Mouse (Mus musculus): Measurements from ENCODE around the gene Ncf1.

Ncf1 gene

GRCm38 (mm10) chr5:134244890-134245289 is 15.5 kb upstream of the Ncf1 start:
- no peak for DNase-seq (ENCODE audit: extremely low spot score, low read depth, low spot score)

DNA sequence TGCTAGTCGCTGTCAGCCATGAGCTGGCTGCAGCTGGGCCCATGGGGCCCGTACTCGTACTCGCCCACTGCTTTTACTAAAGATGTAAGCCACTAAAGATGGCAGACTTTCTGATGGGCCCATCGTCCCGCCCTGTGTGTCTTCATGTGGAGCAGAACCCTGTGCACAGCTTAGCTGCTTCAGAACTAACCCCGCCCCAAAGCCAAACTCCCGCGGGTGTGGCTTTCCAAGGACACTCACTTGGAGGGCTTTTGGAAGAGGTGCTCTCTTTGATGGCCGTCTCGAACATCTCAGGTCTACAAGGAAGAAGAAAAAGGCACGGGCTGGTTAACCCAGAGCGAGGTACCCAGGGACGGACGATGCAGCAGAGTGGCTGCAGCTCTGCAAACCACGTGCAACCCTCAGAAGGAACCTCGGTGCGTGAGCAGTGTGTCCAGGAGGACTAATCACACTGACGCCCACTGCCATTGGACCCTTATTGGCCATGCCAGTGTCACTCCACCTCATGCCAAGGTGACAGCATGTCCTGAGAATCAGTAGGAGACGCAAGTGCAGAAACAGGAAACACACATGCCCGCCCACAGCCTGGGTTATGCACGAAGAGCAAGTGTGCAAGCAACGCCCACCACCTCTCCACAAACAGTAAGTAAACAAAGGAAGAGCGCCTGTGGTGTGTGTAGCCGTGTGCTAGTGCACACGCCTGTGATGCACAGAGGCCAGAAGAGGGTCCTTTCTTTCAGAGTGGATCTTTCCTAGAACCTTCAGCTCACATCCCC is 14.4 kb upstream of the Ncf1 start:
- DNase-seq (ENCODE audit: extremely low spot score, low read depth, low spot score) = no peak

DNA sequence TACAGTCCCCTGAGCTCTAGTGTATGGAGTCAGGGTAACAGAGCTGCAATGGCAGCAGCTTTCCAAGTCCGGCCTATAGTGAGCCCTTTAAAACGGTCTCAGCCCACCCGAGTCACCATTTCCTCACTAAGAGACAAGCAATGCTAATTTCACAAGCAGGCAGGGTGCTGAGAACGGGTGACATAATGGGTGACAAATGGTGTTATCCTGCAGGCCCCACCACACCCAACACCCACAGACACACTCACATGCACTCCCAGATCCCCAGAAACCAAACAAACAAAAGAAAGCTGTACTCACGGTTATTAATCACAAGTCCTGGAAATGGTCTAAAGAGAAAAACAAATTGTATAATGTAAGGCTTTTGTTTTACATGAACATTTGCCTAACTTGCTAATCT is 12.4 kb upstream of the Ncf1 start:
- no peak for DNase-seq (ENCODE audit: extremely low spot score, low read depth, low spot score)

DNA sequence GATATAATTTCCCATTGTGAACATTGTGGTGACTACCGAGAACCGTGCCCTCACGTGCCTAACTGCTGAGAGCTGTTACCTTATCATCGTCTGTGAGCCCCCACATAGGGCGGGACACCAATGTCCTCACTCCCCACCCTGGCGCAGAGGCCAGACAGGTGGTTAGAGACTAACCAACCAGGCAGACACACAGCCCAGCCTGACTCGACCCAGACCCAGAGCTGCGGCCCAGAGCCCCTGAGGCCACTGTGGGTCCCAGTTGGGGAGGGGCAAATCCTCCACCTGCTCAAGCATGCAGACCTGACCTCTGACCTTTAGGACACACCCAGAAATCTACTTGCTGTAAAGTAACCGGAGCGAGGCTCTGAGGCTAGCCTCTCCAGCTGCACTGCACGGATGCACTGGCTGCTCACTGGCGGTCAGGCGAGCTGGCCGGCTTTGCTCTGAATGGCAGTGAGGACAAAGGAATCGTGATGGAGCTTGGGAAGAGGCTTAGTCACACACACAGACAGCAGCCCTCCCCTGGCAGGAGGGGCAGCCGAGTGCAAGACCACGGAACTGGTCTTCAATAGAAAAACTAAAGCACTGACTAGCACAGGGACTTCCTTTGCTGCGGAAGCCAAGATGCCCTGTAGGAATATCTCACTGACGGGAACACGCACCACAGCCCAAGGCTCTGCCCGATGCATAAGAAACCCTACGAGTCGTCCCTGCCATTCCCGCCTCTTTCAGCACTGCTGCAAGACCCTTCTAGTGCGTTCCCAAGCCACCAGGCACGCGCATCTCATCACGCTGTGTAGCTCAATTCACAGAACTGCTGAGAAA is 8.7 kb upstream of the Ncf1 start:
- DNase-seq (ENCODE audit: extremely low spot score, low read depth, low spot score) = no peak

- DNase-seq (ENCODE audit: extremely low spot score, low read depth, low spot score) = no peak
Observed at GRCm38 (mm10) chr5:134237508-134237907, 8.1 kb upstream of the Ncf1 start.

GRCm38 (mm10) chr5:134236796-134237195 is 7.4 kb upstream of the Ncf1 start:
- no peak for DNase-seq (ENCODE audit: extremely low spot score, low read depth, low spot score)

GRCm38 (mm10) chr5:134236241-134236640 is 6.8 kb upstream of the Ncf1 start:
- DNase-seq (ENCODE audit: extremely low spot score, low read depth, low spot score) = no peak

DNA sequence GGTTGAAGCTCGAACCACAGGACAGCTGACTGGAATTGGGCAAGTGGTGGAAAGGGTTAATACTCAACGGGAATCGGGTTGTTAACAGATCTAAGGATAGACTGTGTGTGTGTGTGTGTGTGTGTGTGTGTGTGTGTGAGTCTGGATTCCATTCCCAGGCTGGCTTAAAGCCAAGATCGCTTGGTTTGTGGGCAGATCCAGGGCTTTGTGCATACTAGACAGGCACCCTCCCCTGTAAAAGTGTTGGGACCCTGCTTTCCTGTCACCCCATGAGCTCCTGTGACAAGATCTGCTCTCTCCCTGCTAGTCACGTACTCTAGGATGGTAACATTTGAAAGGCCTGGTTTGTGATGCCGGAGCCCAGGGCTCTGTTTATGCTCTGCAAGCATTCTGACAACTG is 5.7 kb upstream of the Ncf1 start:
- DNase-seq (ENCODE audit: extremely low spot score, low read depth, low spot score) = no peak

GRCm38 (mm10) chr5:134234205-134234604 is 4.8 kb upstream of the Ncf1 start:
- no peak for DNase-seq (ENCODE audit: extremely low spot score, low read depth, low spot score)

DNA sequence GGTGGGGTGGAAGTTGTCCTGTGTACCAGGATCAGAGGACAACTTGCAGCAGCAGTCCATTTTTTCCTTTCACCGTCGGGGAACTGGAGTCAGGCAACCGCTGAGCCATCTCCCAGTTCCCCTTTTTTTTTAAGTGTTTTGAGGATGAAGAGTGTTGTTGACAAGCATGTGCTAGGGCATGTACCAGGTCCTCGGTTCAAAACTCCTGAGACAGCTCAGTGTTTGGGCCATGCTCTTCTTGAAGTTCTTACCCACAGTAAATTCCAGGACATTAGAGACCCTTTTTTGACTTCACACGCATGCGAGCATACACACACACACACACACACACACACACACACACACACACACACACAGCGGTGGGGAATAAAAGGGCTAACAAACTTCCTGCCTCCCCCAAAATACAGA is 3.8 kb upstream of the Ncf1 start:
- no peak for DNase-seq (ENCODE audit: extremely low spot score, low read depth, low spot score)

GRCm38 (mm10) chr5:134232568-134232967 is 3.1 kb upstream of the Ncf1 start:
- no peak for DNase-seq (ENCODE audit: extremely low spot score, low read depth, low spot score)

GRCm38 (mm10) chr5:134232111-134232510 is 2.7 kb upstream of the Ncf1 start:
- DNase-seq (ENCODE audit: extremely low spot score, low read depth, low spot score) = no peak

DNA sequence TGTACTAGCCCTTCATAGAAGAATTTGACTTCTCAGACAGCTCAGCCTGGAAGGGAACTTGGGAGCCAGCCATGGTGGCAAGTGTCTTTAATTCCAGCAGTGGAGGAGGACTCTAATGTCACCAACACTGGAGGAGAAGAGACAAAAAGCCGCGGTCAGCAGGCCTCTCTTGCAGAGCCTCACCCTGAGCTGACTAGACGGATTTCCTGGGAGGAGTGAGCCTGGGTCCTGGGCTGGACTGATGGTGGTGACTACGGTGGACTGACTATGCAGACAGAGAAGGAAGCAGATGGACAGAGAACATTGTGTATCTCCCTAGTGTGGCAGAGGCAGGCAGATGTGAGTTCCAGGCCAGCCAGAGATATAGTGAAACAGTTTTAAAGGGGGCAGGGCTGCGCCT is 2.0 kb upstream of the Ncf1 start:
- DNase-seq (ENCODE audit: extremely low spot score, low read depth, low spot score) = no peak

DNA sequence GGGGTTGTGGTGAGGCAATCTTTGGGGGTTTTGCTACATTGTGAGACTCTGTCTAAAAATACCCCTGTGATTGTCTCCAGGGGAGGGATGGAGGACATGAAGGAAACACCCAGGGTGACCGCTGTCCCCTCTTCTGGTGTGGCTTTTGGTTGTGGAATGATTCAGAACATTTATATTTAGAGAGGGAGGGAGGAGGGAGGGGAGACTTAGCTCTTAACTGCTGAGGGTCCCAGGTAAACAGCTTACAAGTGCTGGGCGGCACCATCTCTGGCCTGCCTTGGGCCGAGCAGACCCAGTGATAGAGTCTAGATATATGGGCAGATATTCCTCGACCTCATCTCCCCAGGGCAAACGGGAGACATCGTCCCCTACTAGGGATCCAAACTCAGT is 1.2 kb downstream of the Ncf1 start:
- DNase-seq (ENCODE audit: extremely low spot score, low read depth, low spot score) = no peak

DNA sequence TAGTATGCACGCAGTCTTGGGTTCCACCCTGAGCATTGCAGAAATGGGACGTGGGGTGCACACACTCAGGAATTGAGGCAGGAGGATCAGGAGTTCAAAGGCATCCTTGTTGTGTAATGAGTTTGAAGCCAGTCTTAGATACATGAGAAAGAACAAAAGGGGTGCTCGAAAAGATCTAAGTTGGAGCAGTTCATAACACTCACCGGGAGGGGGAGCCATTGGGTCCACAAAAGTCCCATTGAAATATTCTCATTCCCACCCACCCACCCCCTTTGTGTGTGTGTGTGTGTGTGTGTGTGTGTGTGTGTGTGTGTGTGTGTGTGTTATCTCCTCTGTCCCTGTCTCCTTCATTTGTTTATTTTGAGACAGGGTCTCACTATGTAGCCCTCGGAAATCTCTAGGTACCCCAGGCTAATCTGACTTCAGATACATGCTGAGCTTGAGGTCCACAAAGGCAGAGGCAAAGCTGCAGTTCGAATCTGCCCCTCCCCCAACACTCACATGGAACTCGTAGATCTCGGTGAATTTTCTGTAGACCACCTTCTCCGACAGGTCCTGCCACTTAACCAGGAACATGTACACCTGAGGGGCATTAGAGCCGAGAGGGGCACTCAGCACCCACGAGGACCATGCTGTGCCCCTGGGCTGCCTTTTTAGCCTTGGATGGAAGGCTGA is 1.7 kb downstream of the Ncf1 start:
- no peak for DNase-seq (ENCODE audit: extremely low spot score, low read depth, low spot score)

GRCm38 (mm10) chr5:134226946-134227345 is 2.5 kb downstream of the Ncf1 start:
- DNase-seq (ENCODE audit: extremely low spot score, low read depth, low spot score) = no peak

- no peak for DNase-seq (ENCODE audit: extremely low spot score, low read depth, low spot score)
Observed at GRCm38 (mm10) chr5:134225110-134225901, 4.1 kb downstream of the Ncf1 start.

- no peak for DNase-seq (ENCODE audit: extremely low spot score, low read depth, low spot score)
Observed at GRCm38 (mm10) chr5:134221708-134222150, 7.7 kb downstream of the Ncf1 start.

DNA sequence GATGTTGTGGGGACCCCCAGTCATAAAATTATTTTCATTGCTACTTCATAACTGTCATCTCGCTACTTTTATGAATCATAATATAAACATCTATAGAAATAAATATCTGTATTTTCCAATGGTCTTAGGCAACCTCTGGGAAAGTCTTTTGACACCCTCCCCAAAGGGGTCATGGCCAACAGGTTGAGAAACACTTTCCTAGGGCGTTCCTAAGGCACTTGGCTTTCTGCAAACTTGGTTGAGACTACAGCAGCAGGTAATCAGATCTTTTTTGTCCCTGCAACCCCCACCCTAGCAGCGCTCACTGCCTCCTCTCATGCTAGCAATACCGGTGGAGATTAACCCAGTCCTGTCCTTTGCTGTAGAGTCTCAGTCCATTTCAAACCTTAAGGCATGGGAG is 8.1 kb downstream of the Ncf1 start:
- DNase-seq (ENCODE audit: extremely low spot score, low read depth, low spot score) = no peak

GRCm38 (mm10) chr5:134217900-134218299 is 11.5 kb downstream of the Ncf1 start:
- no peak for DNase-seq (ENCODE audit: extremely low spot score, low read depth, low spot score)

All from hindlimb bud, embryonic 11.5 days (tissue).